Mouse (Mus musculus) forebrain, embryonic 10.5 days (tissue): Measurements from ENCODE around the gene 2810004N23Rik. TPM values are rescaled to one million over a fixed set of nuclear protein-coding genes. Genes with fewer than 3 reads are reported as not detected.

Source experiments
- DNase-seq: peaks from one replicate; pipeline ENCODE4 v3.0.0-alpha.2; 2017; ENCODE audit warnings: low spot score; ENCODE audit errors: extremely low spot score
- H3K27ac ChIP-seq: fragments of 300-500 bp; sonication (generic); 2 replicates; pipeline ENCODE4 v1.5.1; 2016; ENCODE audit warnings: mild to moderate bottlenecking
- H3K27me3 ChIP-seq: fragments of 300-500 bp; sonication (generic); 2 replicates; pipeline ENCODE4 v1.6.1; 2016; ENCODE audit warnings: mild to moderate bottlenecking; ENCODE audit not compliant: poor library complexity, severe bottlenecking
- H3K36me3 ChIP-seq: fragments of 300-500 bp; sonication (generic); replicated peaks from 2 replicates; pipeline ENCODE4 v1.6.1; 2016; ENCODE audit warnings: mild to moderate bottlenecking, moderate library complexity
- H3K4me1 ChIP-seq: fragments of 300-500 bp; sonication (generic); 2 replicates; pipeline ENCODE4 v1.6.1; 2016
- H3K4me3 ChIP-seq: fragments of 300-500 bp; sonication (generic); 2 replicates; pipeline ENCODE4 v1.5.1; 2016; ENCODE audit warnings: mild to moderate bottlenecking, moderate library complexity
- H3K9me3 ChIP-seq: fragments of 300-500 bp; sonication (generic); 2 replicates; pipeline ENCODE4 v1.6.1; 2016; ENCODE audit warnings: mild to moderate bottlenecking, moderate library complexity
- WGBS: fragments of 180-500 bp; shearing (Covaris S2); methylation state at CpG from one replicate; pipeline ENCODE4 v1.1.7; 2016; 5-methylcytosine and 5-hydroxymethylcytosine counted together
- polyA plus RNA-seq: library from polyadenylated mRNA; unstranded; fragments of >200 nt; fragmentation: Nextera tagmentation; extraction: Ambion mirVana; gene quantifications from 2 replicates; pipeline ENCODE4 v1.2.1, GENCODE M21; 2016

Gene 2810004N23Rik
- polyA plus RNA-seq, 1 experiment from 2014 or later: 81.0 TPM

DNA sequence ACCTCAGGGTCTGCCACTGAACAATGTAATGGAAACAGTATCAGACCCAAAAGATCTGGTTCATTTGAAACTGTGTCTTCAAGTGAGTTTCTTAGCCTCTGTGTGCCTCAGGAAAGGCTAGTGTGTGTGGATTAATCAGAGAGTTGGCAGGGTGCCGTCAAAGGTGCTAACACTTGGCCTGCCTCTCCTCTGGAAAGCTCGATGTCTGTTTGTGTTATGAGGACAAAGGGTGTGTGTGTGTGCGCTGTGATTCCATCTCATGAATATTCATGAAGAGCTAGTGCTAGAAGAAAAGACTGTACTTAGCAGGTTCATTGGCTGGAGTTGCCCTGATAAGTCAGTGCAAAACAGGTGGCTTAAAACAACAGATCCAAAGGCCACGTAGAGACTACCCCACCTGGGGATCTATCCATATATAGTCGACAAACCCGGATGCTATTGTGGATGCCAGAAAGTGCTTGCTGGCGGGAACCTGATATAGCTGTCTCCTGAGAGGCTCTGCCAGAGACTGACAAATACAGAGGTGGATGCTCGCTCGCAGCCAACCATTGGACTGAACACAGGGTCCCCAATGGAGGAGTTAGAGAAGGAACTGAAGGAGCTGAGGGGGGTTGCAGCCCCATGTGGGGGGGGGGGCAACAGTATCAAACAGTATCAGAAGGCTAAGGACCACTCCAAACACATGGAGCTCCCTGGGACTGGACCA lies 52.1 kb downstream of the 2810004N23Rik start:
- H3K4me1 ChIP-seq: peaks cover 15% of the 10 kb centered on the region
- no peak overlapping the region for H3K4me3 ChIP-seq
- WGBS: 53% methylated on average over 9 of the region's 9 CpGs
- no peaks in the 10 kb centered on the region for H3K36me3 ChIP-seq
- no peaks in the 10 kb centered on the region; the same call in 1 of the 2 replicates for H3K27me3 ChIP-seq
- no peaks in the 10 kb centered on the region for H3K9me3 ChIP-seq
- no peak overlapping the region for H3K27ac ChIP-seq
- no peak for DNase-seq

DNA sequence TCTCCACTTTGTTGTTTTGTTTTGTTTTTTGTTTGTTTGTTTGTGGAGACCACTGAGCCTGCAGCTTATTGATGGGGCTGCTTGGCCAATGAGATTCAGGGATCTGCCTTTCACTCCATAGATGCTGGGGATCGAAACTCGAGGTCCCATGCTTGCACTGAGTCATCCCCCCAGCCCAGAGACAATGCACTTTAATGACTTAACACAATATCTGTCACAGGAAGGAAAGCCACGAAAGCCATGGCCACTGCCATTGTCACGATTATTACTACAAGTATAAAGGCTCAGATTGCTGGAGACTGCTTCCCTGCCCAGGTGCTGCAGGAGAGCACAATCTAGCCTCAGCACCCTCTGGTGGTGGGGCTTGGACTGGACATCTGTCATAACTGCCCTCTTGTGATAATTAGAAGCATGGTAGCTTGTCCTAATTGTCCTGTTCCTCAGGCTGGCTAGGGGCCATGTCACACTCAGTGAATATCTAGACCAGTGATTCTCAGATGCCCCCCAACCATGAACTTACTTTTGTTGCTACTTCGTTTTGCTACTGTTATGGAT lies 52.8 kb downstream of the 2810004N23Rik start:
- Histone ChIP-seq H3K27ac (no peak overlapping the region), H3K4me1 (peaks cover 15% of the 10 kb centered on the region), H3K36me3 (no peaks in the 10 kb centered on the region), H3K27me3 (no peaks in the 10 kb centered on the region; the same call in 1 of the 2 replicates), H3K4me3 (no peak overlapping the region), H3K9me3 (no peaks in the 10 kb centered on the region)
- DNase-seq: no peak
- WGBS: 72% methylated on average over 5 of the region's 5 CpGs

DNA sequence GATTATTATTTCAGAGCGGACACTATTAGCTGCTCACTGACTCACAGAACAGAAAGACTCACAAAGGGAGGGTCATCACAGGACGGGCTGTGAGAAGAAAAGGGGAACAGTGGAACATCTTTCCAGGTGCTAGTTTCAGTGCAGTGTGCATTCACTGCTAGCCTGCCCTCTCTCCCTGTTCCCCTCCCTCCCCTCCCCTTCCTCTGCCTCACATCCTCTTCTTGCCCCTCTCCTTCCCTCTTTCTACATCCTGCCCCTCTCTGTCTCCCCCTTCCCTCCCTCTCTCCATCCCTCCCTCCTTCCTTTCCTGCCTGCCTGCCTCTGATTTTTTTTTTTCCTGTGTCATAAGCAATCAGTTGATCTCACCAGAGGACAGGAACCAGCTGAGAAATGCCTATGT lies 53.5 kb downstream of the 2810004N23Rik start:
- peaks cover 15% of the 10 kb centered on the region for H3K4me1 ChIP-seq
- 60% methylated on average over 2 of the region's 2 CpGs for WGBS
- no peaks in the 10 kb centered on the region for H3K36me3 ChIP-seq
- no peak for DNase-seq
- no peaks in the 10 kb centered on the region; the same call in 1 of the 2 replicates for H3K27me3 ChIP-seq
- H3K27ac ChIP-seq: no peak overlapping the region
- no peak overlapping the region for H3K4me3 ChIP-seq
- no peaks in the 10 kb centered on the region for H3K9me3 ChIP-seq

DNA sequence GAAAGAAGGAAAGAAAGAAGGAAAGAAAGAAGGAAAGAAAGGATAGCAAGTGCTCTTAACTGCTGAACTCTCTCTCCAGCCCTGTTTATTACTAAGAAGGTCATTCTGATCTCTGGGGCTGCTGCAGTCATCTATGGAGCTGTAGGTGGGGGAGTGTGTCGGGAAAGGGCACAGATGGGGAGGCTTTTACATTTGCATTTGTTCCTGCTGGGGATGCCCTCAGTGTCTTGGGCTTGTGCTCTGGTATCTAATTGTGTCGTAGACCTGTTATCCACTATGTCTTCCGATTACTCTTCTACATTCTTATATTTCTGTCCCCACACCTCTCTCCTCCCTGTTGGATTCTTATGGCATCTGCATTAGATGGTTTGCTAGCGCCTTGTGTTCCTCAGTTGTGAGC lies 56.9 kb downstream of the 2810004N23Rik start:
- no peak overlapping the region for H3K27ac ChIP-seq
- peaks cover 12% of the 10 kb centered on the region for H3K4me1 ChIP-seq
- WGBS: 87% methylated on average over 4 of the region's 4 CpGs
- DNase-seq: no peak
- H3K4me3 ChIP-seq: no peak overlapping the region
- H3K27me3 ChIP-seq: peaks cover 8% of the 10 kb centered on the region; the same call in 1 of the 2 replicates
- no peaks in the 10 kb centered on the region for H3K9me3 ChIP-seq
- H3K36me3 ChIP-seq: no peaks in the 10 kb centered on the region

- Histone ChIP-seq H3K4me1 (no peaks in the 10 kb centered on the region), H3K36me3 (no peaks in the 10 kb centered on the region), H3K27me3 (peaks cover 12% of the 10 kb centered on the region; the same call in 1 of the 2 replicates), H3K27ac (no peak overlapping the region), H3K9me3 (no peaks in the 10 kb centered on the region), H3K4me3 (no peak overlapping the region)
- no peak for DNase-seq
- WGBS: 76% methylated on average over 12 of the region's 12 CpGs
These were observed 58.9 kb downstream of the 2810004N23Rik start for GRCm38 (mm10) chr8:124803824-124804702.

DNA sequence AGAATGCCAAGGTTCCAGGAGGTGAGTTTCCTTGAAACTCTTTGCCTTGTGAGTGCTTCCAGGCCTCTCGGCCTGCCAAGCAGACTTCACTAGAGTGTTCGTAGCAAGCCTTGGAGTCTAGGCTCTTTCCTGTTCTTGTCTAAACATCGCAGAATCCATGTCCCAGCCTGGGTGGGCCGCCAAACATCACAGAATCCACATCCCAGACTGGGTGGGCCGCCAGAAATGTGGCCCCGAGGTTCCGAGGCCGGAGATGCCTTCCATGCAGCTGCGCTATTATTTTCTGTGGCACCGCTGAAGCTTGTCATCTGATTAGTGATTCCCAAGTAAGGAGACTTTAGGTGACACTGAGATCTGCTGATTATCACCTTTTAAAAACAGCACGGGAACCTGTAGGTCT lies 62.4 kb downstream of the 2810004N23Rik start:
- DNase-seq: no peak
- Histone ChIP-seq H3K4me1 (no peaks in the 10 kb centered on the region), H3K27me3 (peaks cover 37% of the 10 kb centered on the region), H3K36me3 (no peaks in the 10 kb centered on the region), H3K9me3 (no peaks in the 10 kb centered on the region), H3K4me3 (no peak overlapping the region), H3K27ac (no peak overlapping the region)
- WGBS: 46% methylated on average over 11 of the region's 11 CpGs

DNA sequence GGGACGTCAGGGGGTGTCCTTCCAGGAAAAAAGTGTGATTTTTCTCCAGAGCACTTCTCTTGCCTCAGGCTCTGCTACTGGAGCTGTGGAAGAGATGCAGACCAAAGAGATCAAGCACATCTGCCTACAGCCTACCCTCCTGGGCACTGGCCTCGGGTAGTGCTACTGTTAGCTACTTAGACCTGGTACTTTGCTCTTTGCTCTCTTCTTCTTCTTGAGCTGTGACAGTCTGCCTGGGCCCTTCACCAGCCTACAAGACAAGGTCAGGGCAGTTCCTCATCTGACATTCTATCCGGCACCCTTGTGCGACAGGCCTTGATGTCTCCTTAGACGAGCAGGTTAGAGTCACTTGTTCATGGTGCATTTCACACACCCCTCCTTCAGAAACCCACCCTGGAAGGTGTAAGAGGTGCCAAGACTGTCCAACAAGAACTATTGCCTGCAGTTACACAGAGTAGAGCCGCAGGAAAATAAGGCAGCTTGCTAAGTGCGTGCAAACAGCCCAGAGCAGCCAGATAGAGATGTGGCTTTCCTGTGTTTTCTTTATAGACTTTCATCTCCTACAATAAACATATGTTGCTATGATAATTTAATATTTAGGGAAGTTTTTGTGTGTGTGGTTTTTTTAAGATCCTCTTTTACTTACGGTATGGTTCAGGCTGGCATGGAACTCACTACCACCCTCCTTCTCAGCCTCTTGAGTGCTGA lies 67.0 kb downstream of the 2810004N23Rik start:
- H3K27ac ChIP-seq: no peak overlapping the region
- H3K9me3 ChIP-seq: no peaks in the 10 kb centered on the region
- H3K4me3 ChIP-seq: no peak overlapping the region
- peaks cover 37% of the 10 kb centered on the region for H3K4me1 ChIP-seq
- DNase-seq: no peak
- WGBS: 79% methylated on average over 8 of the region's 8 CpGs
- H3K27me3 ChIP-seq: peaks cover 76% of the 10 kb centered on the region
- no peaks in the 10 kb centered on the region for H3K36me3 ChIP-seq

DNA sequence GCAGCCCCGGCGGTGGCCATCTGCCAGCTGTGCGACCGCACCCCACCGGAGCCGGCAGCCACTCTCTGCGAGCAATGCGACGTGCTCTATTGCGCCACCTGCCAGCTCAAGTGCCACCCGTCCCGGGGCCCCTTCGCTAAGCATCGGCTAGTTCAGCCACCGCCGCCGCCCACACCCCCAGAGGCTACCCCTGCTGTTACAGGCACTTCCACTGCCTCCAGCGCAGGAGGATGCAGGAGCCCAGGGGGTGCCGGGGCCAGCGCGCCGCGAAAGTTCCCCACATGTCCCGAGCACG lies 68.5 kb downstream of the 2810004N23Rik start:
- Histone ChIP-seq H3K36me3 (no peaks in the 10 kb centered on the region), H3K9me3 (no peaks in the 10 kb centered on the region), H3K27me3 (peaks cover 86% of the 10 kb centered on the region), H3K4me3 (peak overlapping the region; percentile 71), H3K4me1 (peaks cover 37% of the 10 kb centered on the region), H3K27ac (peak overlapping the region; percentile 51)
- WGBS: 0% methylated on average over 25 of the region's 25 CpGs
- peak; percentile 70 for DNase-seq

- DNase-seq: peak; percentile 27
- Histone ChIP-seq H3K9me3 (no peaks in the 10 kb centered on the region), H3K4me1 (peaks cover 37% of the 10 kb centered on the region), H3K27me3 (peaks cover 87% of the 10 kb centered on the region), H3K4me3 (peak overlapping the region; percentile 71), H3K27ac (peak overlapping the region; percentile 51), H3K36me3 (no peaks in the 10 kb centered on the region)
- under 1% methylated on average over 81 of the region's 81 CpGs for WGBS
These were observed 69.0 kb downstream of the 2810004N23Rik start for GRCm38 (mm10) chr8:124793661-124794485.

DNA sequence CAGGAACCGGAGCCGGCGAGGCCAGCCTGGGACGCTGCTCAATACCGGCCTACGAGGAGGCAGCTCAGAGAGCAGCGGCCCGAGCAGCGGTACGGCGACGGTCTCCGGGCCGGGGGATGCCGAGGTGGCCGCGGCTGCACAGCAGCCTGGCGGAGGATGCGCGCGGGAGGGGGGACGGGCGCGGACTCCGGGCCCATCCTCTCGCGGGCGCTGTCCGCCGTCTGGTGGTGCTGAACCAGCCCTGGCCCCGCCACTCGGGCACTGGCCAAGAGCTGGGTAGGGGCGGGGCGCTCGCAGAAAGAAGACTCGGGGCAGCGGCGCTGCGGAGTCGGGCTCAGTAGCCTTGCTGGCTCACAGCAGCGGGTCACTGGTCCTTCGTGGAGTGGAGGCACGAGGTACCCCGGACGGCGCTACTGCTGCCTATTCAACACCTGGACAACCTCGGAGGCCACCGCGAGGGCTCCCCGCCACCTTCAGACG lies 69.7 kb downstream of the 2810004N23Rik start:
- DNase-seq: peak; percentile 82
- peak overlapping the region; percentile 72 for H3K27ac ChIP-seq
- H3K4me1 ChIP-seq: peaks cover 37% of the 10 kb centered on the region
- H3K9me3 ChIP-seq: no peaks in the 10 kb centered on the region
- WGBS: under 1% methylated on average over 51 of the region's 51 CpGs
- peaks cover 87% of the 10 kb centered on the region for H3K27me3 ChIP-seq
- H3K4me3 ChIP-seq: peak overlapping the region; percentile 71
- no peaks in the 10 kb centered on the region for H3K36me3 ChIP-seq

DNA sequence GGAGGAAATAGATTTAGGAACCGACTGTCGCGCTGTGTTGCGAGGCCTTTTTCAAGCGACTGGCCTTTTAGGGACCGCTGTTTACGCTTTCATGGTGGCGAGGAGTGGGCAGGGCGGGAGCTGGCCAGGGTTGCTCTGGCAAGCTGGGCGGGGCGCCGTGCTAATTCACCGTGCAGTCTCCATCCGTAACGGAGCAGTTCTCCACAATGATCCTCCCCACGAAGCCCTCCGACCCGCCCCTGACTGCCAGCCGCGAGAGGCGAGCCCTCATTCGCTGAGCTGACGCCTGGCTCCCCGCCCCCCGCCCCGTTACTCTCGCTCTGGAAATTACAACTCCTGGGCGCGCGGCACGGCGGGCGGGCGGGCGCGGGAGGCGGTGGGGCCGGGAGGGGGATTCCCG lies 70.2 kb downstream of the 2810004N23Rik start, which contains the start of gene Trim67:
Trim67 (plus strand) TSS at position 385 of the 400 bp plus-strand sequence.
- peaks cover 37% of the 10 kb centered on the region for H3K4me1 ChIP-seq
- peak within 1 kb of the TSS; percentile 72 for H3K27ac ChIP-seq
- WGBS: under 1% methylated on average over 39 of the region's 39 CpGs
- no peaks in the 10 kb centered on the region for H3K9me3 ChIP-seq
- peaks cover 83% of the 10 kb centered on the region for H3K27me3 ChIP-seq
- DNase-seq: peak; percentile 81
- peak within 1 kb of the TSS; percentile 71 for H3K4me3 ChIP-seq
- no peaks in the 10 kb centered on the region for H3K36me3 ChIP-seq
